Mouse (Mus musculus): ENCODE data around the gene Hist1h4h. TPM values are rescaled to one million over a fixed set of nuclear protein-coding genes. Genes with fewer than 3 reads are reported as not detected.
A peak's percentile ranks its signal among the peaks of the same experiment; 100 is the strongest.

Gene Hist1h4h
- 24.2 and 31.5 TPM in 2 replicates for polyA plus RNA-seq (2015; fragmentation: Nextera tagmentation; extraction: Ambion mirVana)

DNA sequence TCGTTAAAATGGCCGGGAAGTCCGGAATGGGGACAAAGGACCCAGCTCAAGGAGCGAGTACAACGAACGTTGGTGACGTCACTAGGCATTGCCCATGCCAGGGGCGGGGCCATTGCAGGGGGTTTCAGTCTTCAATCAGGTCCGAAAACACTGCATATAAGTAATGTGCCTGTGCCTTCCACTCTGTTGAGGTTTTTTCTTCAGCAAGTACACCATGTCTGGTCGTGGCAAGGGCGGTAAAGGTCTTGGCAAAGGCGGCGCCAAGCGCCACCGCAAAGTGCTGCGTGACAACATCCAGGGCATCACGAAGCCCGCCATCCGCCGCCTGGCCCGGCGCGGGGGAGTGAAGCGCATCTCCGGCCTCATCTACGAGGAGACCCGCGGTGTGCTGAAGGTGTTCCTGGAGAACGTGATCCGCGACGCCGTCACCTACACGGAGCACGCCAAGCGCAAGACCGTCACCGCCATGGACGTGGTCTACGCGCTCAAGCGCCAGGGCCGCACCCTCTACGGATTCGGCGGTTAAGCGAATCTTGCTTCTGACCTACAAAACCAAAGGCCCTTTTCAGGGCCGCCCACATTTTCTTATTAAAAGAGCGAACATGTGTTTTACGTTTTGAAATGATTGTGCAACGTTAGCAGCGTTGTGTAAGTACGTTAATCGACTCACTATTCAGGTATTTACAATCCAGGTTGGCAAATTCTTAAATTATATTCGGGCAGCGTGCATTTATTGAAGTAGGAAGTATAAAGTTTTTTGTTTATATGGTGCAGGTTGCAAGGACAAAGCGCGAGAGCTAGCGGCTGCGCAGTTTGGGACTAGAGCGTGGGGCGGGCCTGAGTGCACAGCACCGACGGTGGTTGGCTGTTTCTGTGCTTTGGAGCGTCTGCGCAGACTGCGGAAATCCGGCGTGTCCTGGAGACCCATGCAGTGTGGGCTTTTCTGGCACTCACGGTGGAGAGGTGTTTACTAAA is at the start of gene Hist1h4h:
Gene Hist1h4h, plus strand, starts transcription at position 150 of the 975 bp plus-strand sequence.
- DNase-seq (ENCODE audit: low spot score), result peak; percentile 99

DNA sequence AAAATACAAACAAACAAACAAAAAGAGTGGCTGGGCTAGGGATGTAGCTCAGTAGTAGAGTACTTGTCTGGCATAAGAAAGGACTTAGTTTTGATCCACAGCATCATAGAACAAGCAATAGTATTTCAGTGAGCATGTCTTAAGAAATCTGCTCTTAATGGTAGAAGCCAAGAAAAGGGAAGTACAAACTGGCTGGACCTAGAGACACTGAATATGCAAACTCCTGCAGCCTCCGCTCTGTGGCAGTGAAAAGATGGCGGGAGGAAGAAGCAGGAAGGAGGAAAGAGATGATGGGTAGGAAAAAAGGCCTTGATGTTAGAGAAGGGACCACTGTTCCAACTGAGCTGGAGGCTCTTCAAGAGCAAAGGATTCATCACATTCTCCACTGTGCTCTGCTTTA is 47.7 kb upstream of the Hist1h4h start:
- no peak for DNase-seq (ENCODE audit: low spot score)

- no peak for DNase-seq (ENCODE audit: low spot score)
Measured at GRCm38 (mm10) chr13:23485271-23485670, 45.6 kb upstream of the Hist1h4h start.

GRCm38 (mm10) chr13:23488400-23489322 is 42.2 kb upstream of the Hist1h4h start, which contains the start of gene Btn2a2:
Btn2a2 (minus strand) TSS chr13:23488857.
- peak; percentile 75 for DNase-seq (ENCODE audit: low spot score)

DNA sequence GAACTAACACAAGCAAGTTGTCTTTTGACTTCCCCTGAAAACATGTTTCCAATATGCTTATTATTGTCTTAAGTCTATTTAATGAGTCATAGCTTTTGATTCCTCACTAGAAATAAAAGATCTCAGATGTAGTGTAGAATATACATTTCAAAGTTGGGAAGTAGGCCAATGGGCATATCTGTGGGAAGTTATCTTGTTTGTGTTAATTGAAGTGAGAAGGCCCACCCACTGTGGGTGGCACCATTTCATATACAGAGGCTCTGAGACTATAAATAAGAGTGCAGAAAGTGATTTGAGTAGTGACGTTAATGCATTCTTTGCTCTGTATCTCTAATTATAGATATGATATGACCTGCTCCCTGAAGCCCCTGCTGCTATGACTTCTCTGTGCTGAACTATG is 40.0 kb upstream of the Hist1h4h start:
- DNase-seq (ENCODE audit: low spot score), result no peak

DNA sequence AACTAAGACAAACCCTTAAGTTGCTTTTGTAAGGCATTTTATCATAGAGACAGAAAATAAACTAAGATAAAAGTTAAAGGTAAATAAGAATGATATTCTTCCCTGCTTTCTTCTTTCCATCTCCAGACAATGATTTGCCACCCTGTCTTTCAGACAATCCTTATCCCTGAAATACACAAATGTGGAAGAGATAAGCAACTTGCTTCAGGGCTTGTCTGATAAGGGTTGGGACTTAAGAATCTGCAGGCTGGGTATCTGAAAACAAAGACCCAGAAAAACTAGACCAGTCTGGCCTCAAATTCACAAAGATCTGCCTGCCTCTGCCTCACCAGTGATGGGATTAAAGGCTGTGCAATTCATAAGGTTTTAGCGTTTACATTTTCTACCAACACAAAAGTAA is 39.6 kb upstream of the Hist1h4h start:
- no peak for DNase-seq (ENCODE audit: low spot score)

DNA sequence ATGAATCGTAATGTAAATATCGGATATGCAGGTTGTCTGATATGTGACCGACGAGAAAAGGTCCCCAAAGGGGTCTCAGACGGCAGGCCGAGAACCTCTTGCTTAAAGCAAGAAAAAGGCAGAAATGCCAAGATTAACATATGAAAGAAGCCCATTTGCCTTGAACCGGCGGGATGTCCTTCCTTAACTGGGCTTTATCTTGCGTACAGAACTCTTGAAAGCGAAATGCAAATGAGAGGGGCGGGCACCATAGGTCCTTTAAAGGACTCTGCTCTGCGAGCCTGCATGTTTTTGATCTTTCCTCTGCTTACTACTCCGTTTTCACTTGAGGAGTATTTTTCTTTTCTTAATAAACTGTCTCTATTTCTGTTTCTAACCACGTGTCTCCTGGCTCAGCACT is 38.9 kb upstream of the Hist1h4h start:
- DNase-seq (ENCODE audit: low spot score), result no peak

DNA sequence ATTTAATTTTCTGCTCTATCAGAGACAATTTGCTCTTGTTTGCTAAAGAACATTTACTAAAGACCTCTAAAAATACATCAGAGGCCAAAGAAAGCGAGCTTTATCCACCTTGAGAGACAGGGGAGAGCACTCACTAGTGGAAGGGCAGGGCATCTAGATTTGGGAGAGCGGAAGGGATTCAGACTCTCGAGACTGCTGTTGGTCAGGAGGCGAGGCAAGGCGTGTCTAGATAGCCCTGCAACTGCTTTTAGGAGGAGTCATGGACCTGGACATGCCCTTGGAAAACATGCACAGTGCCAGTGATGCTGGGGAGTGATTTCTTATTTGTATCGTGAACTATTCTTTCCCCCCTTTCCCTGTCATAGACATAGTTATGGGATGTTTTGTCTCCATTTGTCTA is 35.3 kb upstream of the Hist1h4h start:
- DNase-seq (ENCODE audit: low spot score), result no peak

GRCm38 (mm10) chr13:23497656-23498321 is 33.1 kb upstream of the Hist1h4h start:
- DNase-seq (ENCODE audit: low spot score), result peak; percentile 41

- no peak for DNase-seq (ENCODE audit: low spot score)
Measured at GRCm38 (mm10) chr13:23498653-23499052, 32.2 kb upstream of the Hist1h4h start.

DNA sequence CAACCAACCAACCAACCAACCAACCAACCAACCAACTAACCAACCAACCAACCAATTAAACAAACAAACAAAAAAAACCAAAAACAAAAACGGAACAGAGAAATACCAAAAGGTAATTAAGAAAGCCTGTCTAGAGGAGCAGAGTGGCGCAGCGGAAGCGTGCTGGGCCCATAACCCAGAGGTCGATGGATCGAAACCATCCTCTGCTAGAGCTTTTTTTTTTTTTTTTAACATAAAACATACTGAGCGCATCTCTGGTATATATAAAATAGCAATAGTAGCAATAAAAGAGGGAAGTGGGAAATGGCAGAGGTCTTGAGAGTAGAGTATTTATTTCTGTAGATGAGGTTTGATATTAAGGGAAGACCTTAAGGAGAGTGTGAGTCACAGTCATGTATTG is 30.9 kb upstream of the Hist1h4h start:
- peak; percentile 32 for DNase-seq (ENCODE audit: low spot score)

GRCm38 (mm10) chr13:23500424-23501200 is 30.2 kb upstream of the Hist1h4h start:
- DNase-seq (ENCODE audit: low spot score), result peak; percentile 84

DNA sequence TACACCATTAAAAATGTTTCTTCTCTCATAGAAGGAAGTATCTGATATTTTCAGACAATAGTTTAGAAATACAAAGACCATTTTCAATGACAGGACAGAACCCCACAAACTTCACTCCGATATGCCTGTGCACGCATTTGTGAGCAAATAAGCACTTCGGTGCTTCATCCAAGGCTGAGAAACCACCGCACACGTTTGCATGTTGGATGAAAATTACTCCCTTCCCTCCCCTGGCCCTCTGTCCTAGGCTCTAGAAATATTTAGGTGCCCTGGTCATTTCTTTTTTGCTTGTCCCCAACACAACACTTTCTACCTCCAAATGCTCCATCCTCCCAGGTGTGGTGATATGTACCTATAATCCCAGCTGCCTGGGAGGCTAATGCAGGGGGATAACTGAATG is 29.3 kb upstream of the Hist1h4h start:
- DNase-seq (ENCODE audit: low spot score), result no peak

DNA sequence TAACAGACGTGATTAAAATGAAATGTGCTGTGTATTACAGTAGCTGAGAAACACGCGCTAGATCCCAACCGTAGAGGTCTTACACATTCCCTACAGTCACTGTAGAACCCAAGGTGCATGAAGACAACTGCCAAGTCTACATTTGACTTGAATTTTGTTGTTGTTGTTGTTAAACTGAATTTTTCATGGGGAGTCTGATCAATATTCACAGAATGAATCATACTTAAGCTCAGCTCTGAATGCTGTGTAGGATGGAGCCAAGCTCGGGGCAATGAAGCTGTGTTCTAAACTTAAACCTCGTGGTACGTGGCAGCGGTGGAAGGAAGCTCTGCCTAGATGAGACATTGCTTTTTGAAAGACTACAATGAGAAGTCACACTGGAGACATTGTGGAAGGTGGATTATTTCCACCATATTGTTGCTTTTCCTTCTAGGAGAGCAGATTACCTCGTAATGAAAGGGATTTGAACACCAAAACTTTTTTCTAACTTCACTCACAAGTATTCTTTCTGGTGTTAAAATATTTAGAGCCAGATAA is 28.8 kb upstream of the Hist1h4h start:
- no peak for DNase-seq (ENCODE audit: low spot score)

DNA sequence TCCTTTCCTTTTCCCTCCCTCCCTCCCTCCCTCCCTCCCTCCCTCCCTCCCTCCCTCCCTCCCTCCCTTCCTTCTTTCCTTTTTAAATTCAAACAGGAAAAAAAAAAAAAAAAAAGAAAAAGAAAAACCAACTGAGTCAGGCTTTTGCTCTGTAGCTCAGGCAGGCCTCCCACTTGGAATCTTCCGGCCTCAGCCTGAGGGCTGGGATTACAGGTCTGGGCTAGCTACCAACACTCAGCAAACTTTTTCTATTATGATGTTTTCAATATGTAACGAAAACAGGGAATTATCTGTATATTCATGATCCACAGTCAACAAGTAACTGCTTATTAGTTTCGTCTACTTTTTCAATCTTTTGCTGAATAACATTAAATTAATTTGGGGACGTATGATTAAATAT is 27.9 kb upstream of the Hist1h4h start:
- DNase-seq (ENCODE audit: low spot score), result no peak

DNA sequence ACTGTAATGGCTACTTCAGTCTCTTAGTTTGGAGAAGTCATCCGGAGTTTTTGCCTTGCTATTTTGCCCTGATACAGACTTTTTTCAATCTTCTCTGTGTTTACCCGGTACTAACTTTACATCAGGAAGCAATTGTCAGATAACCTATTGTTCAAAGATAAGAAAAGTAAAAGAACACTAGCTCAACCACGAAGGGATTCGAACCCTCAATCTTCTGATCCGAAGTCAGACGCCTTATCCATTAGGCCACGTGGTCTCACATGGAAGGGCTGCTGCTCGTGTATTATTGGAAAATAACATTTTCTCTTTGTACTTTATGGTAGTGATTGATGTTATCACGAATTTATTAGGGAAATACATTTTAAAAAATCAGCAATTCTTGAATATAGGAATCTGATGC is 27.1 kb upstream of the Hist1h4h start:
- peak; percentile 82 for DNase-seq (ENCODE audit: low spot score)

GRCm38 (mm10) chr13:23505662-23506345 is 25.0 kb upstream of the Hist1h4h start:
- peak; percentile 43 for DNase-seq (ENCODE audit: low spot score)

DNA sequence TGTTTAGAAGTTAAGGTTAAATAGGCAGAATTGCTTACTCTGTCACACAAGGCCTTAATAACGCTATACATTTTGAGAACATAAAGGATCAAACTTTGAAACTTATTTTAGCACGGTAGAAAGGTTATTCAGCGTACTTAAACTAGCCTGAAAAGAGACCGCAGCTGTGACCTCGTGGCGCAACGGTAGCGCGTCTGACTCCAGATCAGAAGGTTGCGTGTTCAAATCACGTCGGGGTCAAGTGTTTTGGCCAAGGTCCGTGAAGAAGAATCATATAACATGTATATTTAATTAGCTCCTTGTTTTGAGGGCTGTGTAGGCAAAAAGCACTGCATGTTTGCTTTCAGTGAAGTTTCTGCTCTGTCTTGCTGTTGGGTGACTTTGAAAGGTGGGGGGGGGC is 24.5 kb upstream of the Hist1h4h start:
- DNase-seq (ENCODE audit: low spot score), result peak; percentile 85

DNA sequence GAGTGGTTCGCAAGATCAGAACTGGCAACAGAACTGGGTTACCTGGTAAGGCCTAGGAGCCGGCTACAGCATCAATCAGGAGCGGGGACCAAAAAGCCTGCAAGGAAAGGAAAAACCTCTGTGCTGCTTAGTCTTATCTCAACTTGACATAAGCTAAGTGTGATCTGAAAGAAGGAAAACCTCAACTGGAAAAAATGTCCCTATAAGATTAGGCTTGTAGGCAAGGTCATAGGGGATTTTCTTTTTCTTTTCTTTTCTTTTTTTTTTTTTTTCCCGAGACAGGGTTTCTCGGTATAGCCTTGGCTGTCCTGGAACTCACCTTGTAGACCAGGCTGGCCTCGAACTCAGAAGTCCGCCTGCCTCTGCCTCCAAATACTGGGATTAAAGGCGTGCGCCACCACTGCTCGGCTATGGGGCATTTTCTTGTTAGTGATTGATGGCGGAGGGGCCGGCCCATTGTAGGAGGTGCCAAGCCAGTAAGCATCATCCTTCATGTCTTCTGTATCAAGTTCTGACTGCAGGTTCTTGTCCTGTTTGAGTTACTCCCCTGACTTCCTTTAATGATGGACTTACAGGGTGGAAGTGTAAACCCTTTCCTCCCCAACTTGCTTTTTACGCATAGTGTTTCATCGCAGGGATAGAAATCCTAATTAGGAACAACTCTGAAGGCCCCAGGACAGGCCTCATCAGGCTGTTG is 23.9 kb upstream of the Hist1h4h start:
- DNase-seq (ENCODE audit: low spot score), result no peak
